Mouse (Mus musculus) c-Kit-positive CD71-positive TER-119-negative erythroid progenitor cells, embryonic 14.5 days (primary cell): ENCODE measurements around the gene Gm20388.

Experiments used
- DNase-seq: peaks from one replicate; pipeline ENCODE4 v3.0.0-alpha.2; 2013; ENCODE audit warnings: low read depth

Gm20388 gene

GRCm38 (mm10) chr8:120681113-120681512 lies 770.5 kb downstream of the Gm20388 start:
- DNase-seq, result no peak

GRCm38 (mm10) chr8:120683602-120684001 lies 773.0 kb downstream of the Gm20388 start:
- peak; percentile 45 for DNase-seq

- DNase-seq, result no peak
Measured at GRCm38 (mm10) chr8:120684082-120684481, 773.4 kb downstream of the Gm20388 start.

GRCm38 (mm10) chr8:120685097-120685496 lies 774.5 kb downstream of the Gm20388 start:
- no peak for DNase-seq

- no peak for DNase-seq
Measured at GRCm38 (mm10) chr8:120685591-120685990, 775.0 kb downstream of the Gm20388 start.

- DNase-seq, result no peak
Measured at GRCm38 (mm10) chr8:120686051-120686450, 775.4 kb downstream of the Gm20388 start.

GRCm38 (mm10) chr8:120686576-120686975 lies 775.9 kb downstream of the Gm20388 start:
- no peak for DNase-seq

GRCm38 (mm10) chr8:120687786-120688185 lies 777.1 kb downstream of the Gm20388 start:
- no peak for DNase-seq

GRCm38 (mm10) chr8:120688511-120688910 lies 777.9 kb downstream of the Gm20388 start:
- no peak for DNase-seq

GRCm38 (mm10) chr8:120692934-120693333 lies 782.3 kb downstream of the Gm20388 start:
- DNase-seq, result no peak

GRCm38 (mm10) chr8:120693861-120694493 lies 783.3 kb downstream of the Gm20388 start:
- peak; percentile 54 for DNase-seq

- DNase-seq, result no peak
Measured at GRCm38 (mm10) chr8:120696401-120697153, 785.9 kb downstream of the Gm20388 start.

GRCm38 (mm10) chr8:120697154-120697978 lies 786.7 kb downstream of the Gm20388 start:
- DNase-seq, result no peak

- DNase-seq, result peak; percentile 17
Measured at GRCm38 (mm10) chr8:120697979-120698272, 787.3 kb downstream of the Gm20388 start.

GRCm38 (mm10) chr8:120698426-120698825 lies 787.8 kb downstream of the Gm20388 start:
- no peak for DNase-seq

- no peak for DNase-seq
Measured at GRCm38 (mm10) chr8:120699079-120699478, 788.4 kb downstream of the Gm20388 start.

- no peak for DNase-seq
Measured at GRCm38 (mm10) chr8:120699565-120699964, 788.9 kb downstream of the Gm20388 start.

- no peak for DNase-seq
Measured at GRCm38 (mm10) chr8:120700053-120700452, 789.4 kb downstream of the Gm20388 start.

- DNase-seq, result no peak
Measured at GRCm38 (mm10) chr8:120701758-120702465, 791.3 kb downstream of the Gm20388 start.

- no peak for DNase-seq
Measured at GRCm38 (mm10) chr8:120704203-120704602, 793.6 kb downstream of the Gm20388 start.

- no peak for DNase-seq
Measured at GRCm38 (mm10) chr8:120705163-120705562, 794.5 kb downstream of the Gm20388 start.

GRCm38 (mm10) chr8:120706193-120706592 lies 795.6 kb downstream of the Gm20388 start:
- no peak for DNase-seq
